Mouse (Mus musculus) cerebellum, adult 2 months (tissue): ENCODE measurements at regions not wholly inside any gene's neighbourhood (a gene's known extent, or its start where the extent isn't known, plus 50 kb on each side); places are given as distances from the start of the nearest gene placed in this dataset.
"Not testable (repeated sequence)": the region's sequence is repeated elsewhere in the genome, so short reads cannot be mapped to it uniquely, and the experiment has no call there.

Source experiments
- CTCF ChIP-seq: fragments of 200-500 bp; IDR thresholded peaks from 2 replicates; pipeline ENCODE4 v1.5.1; 2011; ENCODE audit warnings: low read depth, mild to moderate bottlenecking, control low read depth, low read length, moderate library complexity, borderline replicate concordance; ENCODE audit not compliant: insufficient read depth
- POLR2A ChIP-seq: fragments of 200-500 bp; IDR thresholded peaks from 2 replicates; pipeline ENCODE4 v1.6.1; 2011; ENCODE audit warnings: low read length, control low read depth, borderline replicate concordance; ENCODE audit not compliant: insufficient read depth

GRCm38 (mm10) chr9:27554697-27555096 is 158.1 kb downstream of the Spata19 start:
- not testable (repeated sequence) for TF ChIP-seq POLR2A, CTCF
